12 mouse cellular contexts compared by ENCODE assay signal in the genomic region with DNA sequence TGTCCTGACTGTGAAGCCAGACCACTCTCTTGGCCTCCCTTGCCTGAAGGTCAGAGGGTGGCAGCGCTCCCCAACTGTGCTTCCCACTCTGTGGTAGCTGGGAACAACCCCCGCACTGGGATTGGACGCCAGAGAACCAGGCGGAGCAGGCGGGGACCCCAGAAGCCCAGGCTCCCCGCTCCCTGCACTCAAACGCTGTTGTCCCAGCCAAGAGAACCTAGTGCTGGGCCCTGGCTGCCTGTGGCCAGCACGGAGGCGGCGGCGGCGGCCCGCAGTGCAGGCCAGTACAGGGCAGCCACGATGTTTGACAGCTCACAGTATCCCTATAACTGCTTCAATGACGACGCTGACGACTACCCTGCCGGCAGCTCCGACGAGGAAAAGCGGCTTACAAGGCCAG. TPM values are rescaled to one million over a fixed set of nuclear protein-coding genes. Genes with fewer than 3 reads are reported as not detected.
DNase-seq lines count a peak whose midpoint lies in the region; ATAC-seq lines count a peak whose summit lies in the region.
"Had no signal": no experiment of that assay in that cellular context is flagged by ENCODE, and none has a peak within 500 bp of the region (broad histone marks: within the 10 kb centered on the region; RNA-seq: fewer than 3 reads in every experiment).

A gene (plus strand): TSS at position 301 of the 400 bp plus-strand sequence.

- peak; percentile 30; the same call in 1 of the 2 replicates for ATAC-seq in kidney, embryonic 14.5 days (ENCODE audit: low FRiP score, low TSS enrichment)
- no peak for ATAC-seq in embryonic facial prominence, embryonic 14.5 days (ENCODE audit: low read depth)
- no peak for ATAC-seq in neural tube, embryonic 11.5 days (ENCODE audit: insufficient read depth, low FRiP score, low TSS enrichment)
- ATAC-seq in CD4-positive, CD25-positive, alpha-beta regulatory T cell, adult 4 months, result no peak

- H3K4me2 ChIP-seq in kidney, embryonic 14.5 days (replicated peaks; ENCODE audit: low read depth, low read length), result peak within 1 kb of the TSS; percentile 53
- H3K4me2 ChIP-seq in embryonic facial prominence, embryonic 14.5 days (ENCODE audit: low read depth, low read length), result peak within 1 kb of the TSS; percentile 66
- peak within 1 kb of the TSS; percentile 35 for H3K4me2 ChIP-seq in neural tube, embryonic 11.5 days (ENCODE audit: low read depth)

- no peak for DNase-seq in kidney, postnatal 36 days
- no peak for DNase-seq in embryonic facial prominence, embryonic 14.5 days (ENCODE audit: low spot score)
- peak; percentile 39 for DNase-seq in limb, embryonic 10.5 days (ENCODE audit: low spot score)
- no peak for DNase-seq in neural tube, embryonic 11.5 days (ENCODE audit: low spot score)
- DNase-seq in ovary, postnatal 14 days (ENCODE audit: low spot score), result no peak
- DNase-seq in thymus, postnatal 10 days (ENCODE audit: low spot score in 2 of 2), result no peak
- DNase-seq: gastrocnemius, postnatal 25 days; lung, postnatal 10 days had no signal

- H3K4me1 ChIP-seq in kidney, embryonic 14.5 days (ENCODE audit: control insufficient read depth, insufficient read depth, low read length), result peaks cover 6% of the 10 kb centered on the region
- peaks cover 8% of the 10 kb centered on the region for H3K4me1 ChIP-seq in embryonic facial prominence, embryonic 14.5 days (ENCODE audit: control insufficient read depth, insufficient read depth, low read length)
- peaks cover 16% of the 10 kb centered on the region for H3K4me1 ChIP-seq in limb, embryonic 10.5 days
- H3K4me1 ChIP-seq in neural tube, embryonic 11.5 days (ENCODE audit: control insufficient read depth, insufficient read depth, low read length), result peaks cover 7% of the 10 kb centered on the region; the same call in 1 of the 2 replicates

- H3K27me3 ChIP-seq in kidney, embryonic 14.5 days (ENCODE audit: control insufficient read depth, insufficient read depth, low read length), result peaks cover 41% of the 10 kb centered on the region
- peaks cover 59% of the 10 kb centered on the region for H3K27me3 ChIP-seq in embryonic facial prominence, embryonic 14.5 days (replicated peaks; ENCODE audit: control insufficient read depth, insufficient read depth, low read length)
- peaks cover 70% of the 10 kb centered on the region for H3K27me3 ChIP-seq in limb, embryonic 10.5 days (ENCODE audit: low read depth, poor library complexity, severe bottlenecking)
- H3K27me3 ChIP-seq in neural tube, embryonic 11.5 days (ENCODE audit: control insufficient read depth, insufficient read depth, low read length), result peaks cover 43% of the 10 kb centered on the region

- H3K4me3 ChIP-seq in kidney, embryonic 14.5 days (ENCODE audit: low read length), result peak within 1 kb of the TSS; percentile 36
- peak within 1 kb of the TSS; percentile 37 for H3K4me3 ChIP-seq in embryonic facial prominence, embryonic 14.5 days (ENCODE audit: low read depth, low read length)
- H3K4me3 ChIP-seq in limb, embryonic 10.5 days, result peak within 1 kb of the TSS; percentile 46
- H3K4me3 ChIP-seq in neural tube, embryonic 11.5 days (ENCODE audit: low read depth, low read length), result peak within 1 kb of the TSS; percentile 12; the same call in 1 of the 2 replicates

- H3K9me3 ChIP-seq in kidney, embryonic 14.5 days (ENCODE audit: control insufficient read depth, low read length), result no peaks in the 10 kb centered on the region
- peaks cover 8% of the 10 kb centered on the region; the same call in 1 of the 2 replicates for H3K9me3 ChIP-seq in embryonic facial prominence, embryonic 14.5 days (ENCODE audit: control insufficient read depth, low read length)
- no peaks in the 10 kb centered on the region for H3K9me3 ChIP-seq in limb, embryonic 10.5 days (replicated peaks)
- H3K9me3 ChIP-seq in neural tube, embryonic 11.5 days (ENCODE audit: control insufficient read depth, low read length), result no peaks in the 10 kb centered on the region

- H3K36me3 ChIP-seq in kidney, embryonic 14.5 days (ENCODE audit: control insufficient read depth, insufficient read depth, low read length), result no peaks in the 10 kb centered on the region
- H3K36me3 ChIP-seq in embryonic facial prominence, embryonic 14.5 days (ENCODE audit: control insufficient read depth, insufficient read depth, low read length), result no peaks in the 10 kb centered on the region
- H3K36me3 ChIP-seq in limb, embryonic 10.5 days, result no peaks in the 10 kb centered on the region
- H3K36me3 ChIP-seq in neural tube, embryonic 11.5 days (ENCODE audit: control insufficient read depth, insufficient read depth, low read length), result no peaks in the 10 kb centered on the region
- H3K36me3 ChIP-seq: G1E had no signal

- WGBS in kidney, embryonic 14.5 days, result 4% methylated on average over 19 of the region's 21 CpGs
- 6% methylated on average over 18 of the region's 21 CpGs for WGBS in embryonic facial prominence, embryonic 14.5 days
- WGBS in limb, embryonic 10.5 days, result 6% methylated on average over 21 of the region's 21 CpGs
- WGBS in neural tube, embryonic 11.5 days, result 7% methylated on average over 21 of the region's 21 CpGs

- no peak within 1 kb of the TSS for H3K27ac ChIP-seq in kidney, embryonic 14.5 days (ENCODE audit: low read depth, low read length)
- H3K27ac ChIP-seq in embryonic facial prominence, embryonic 14.5 days (replicated peaks; ENCODE audit: low read depth, low read length), result no peak within 1 kb of the TSS
- H3K27ac ChIP-seq in limb, embryonic 10.5 days, result no peak within 1 kb of the TSS
- no peak within 1 kb of the TSS for H3K27ac ChIP-seq in neural tube, embryonic 11.5 days (ENCODE audit: low read depth, low read length)

- 0 out of 2 replicates have a peak within 1 kb of the TSS, but pooled peaks have one; percentile 2 for H3K9ac ChIP-seq in kidney, embryonic 14.5 days (ENCODE audit: low read depth, low read length)
- H3K9ac ChIP-seq in embryonic facial prominence, embryonic 14.5 days (ENCODE audit: low read depth, low read length), result no peak within 1 kb of the TSS
- no peak within 1 kb of the TSS; the same call in 1 of the 2 replicates for H3K9ac ChIP-seq in neural tube, embryonic 11.5 days (ENCODE audit: low read length)

RNA-seq across cellular contexts. Expression of the gene that starts here (rescaled TPM):
- not detected in 2 replicates for polyA plus RNA-seq in kidney, embryonic 14.5 days (2014; fragmentation: Nextera tagmentation; extraction: Ambion mirVana)
- not detected in 2 replicates for polyA plus RNA-seq in embryonic facial prominence, embryonic 14.5 days (2014; fragmentation: Nextera tagmentation; extraction: Ambion mirVana)
- not detected in 2 replicates for polyA plus RNA-seq in limb, embryonic 10.5 days (2016; fragmentation: Nextera tagmentation; extraction: Ambion mirVana)
- not detected in 2 replicates for polyA plus RNA-seq in neural tube, embryonic 11.5 days (2014; fragmentation: Nextera tagmentation; extraction: Ambion mirVana)
- polyA plus RNA-seq in CD4-positive, CD25-positive, alpha-beta regulatory T cell, adult 4 months (2017; shearing (Covaris generic)), result not detected
- polyA plus RNA-seq: G1E; spleen, adult 2 months had no signal

Comparison
In these comparisons a context has a peak if more than half of its experiments do, and no peak if none do; other contexts are left out.
1. Peak in ATAC-seq, H3K4me3 ChIP-seq, H3K9ac ChIP-seq and H3K4me2 ChIP-seq in kidney, embryonic 14.5 days; RNA of the gene not detected or under 1 TPM.
2. Peak in DNase-seq and H3K4me3 ChIP-seq in limb, embryonic 10.5 days; RNA of the gene not detected or under 1 TPM.